Mouse (Mus musculus) kidney, adult 9 months (tissue): ENCODE results near the gene Cyp27a1.

Experiments used
- DNase-seq: peaks from one replicate; pipeline ENCODE4 v3.0.0; 2022

Gene Cyp27a1

GRCm38 (mm10) chr1:74719281-74719680, 5.9 kb downstream of the Cyp27a1 start:
- no peak for DNase-seq

- DNase-seq, result no peak
Observed at GRCm38 (mm10) chr1:74721657-74722056, 8.3 kb downstream of the Cyp27a1 start.

- peak; percentile 49 for DNase-seq
Observed at GRCm38 (mm10) chr1:74723748-74724147, 10.4 kb downstream of the Cyp27a1 start.

GRCm38 (mm10) chr1:74726114-74726513, 12.7 kb downstream of the Cyp27a1 start:
- no peak for DNase-seq

- no peak for DNase-seq
Observed at GRCm38 (mm10) chr1:74726674-74727073, 13.3 kb downstream of the Cyp27a1 start.

- no peak for DNase-seq
Observed at GRCm38 (mm10) chr1:74728446-74728845, 15.1 kb downstream of the Cyp27a1 start.

GRCm38 (mm10) chr1:74736977-74737376, 23.6 kb downstream of the Cyp27a1 start:
- no peak for DNase-seq

GRCm38 (mm10) chr1:74737500-74737899, 24.1 kb downstream of the Cyp27a1 start:
- no peak for DNase-seq

- DNase-seq, result no peak
Observed at GRCm38 (mm10) chr1:74740846-74741245, 27.5 kb downstream of the Cyp27a1 start.

GRCm38 (mm10) chr1:74747335-74747734, 34.0 kb downstream of the Cyp27a1 start:
- DNase-seq, result no peak

GRCm38 (mm10) chr1:74748643-74749271, 35.4 kb downstream of the Cyp27a1 start, which contains the start of gene Prkag3:
Gene Prkag3 (minus strand): TSS chr1:74749221.
- peak; percentile 76 for DNase-seq

GRCm38 (mm10) chr1:74749301-74749700, 35.9 kb downstream of the Cyp27a1 start:
- peak; percentile 86 for DNase-seq

- peak; percentile 96 for DNase-seq
Observed at GRCm38 (mm10) chr1:74750683-74751082, 37.3 kb downstream of the Cyp27a1 start.

GRCm38 (mm10) chr1:74752150-74752549, 38.8 kb downstream of the Cyp27a1 start:
- no peak for DNase-seq

- DNase-seq, result no peak
Observed at GRCm38 (mm10) chr1:74752833-74753232, 39.5 kb downstream of the Cyp27a1 start.

- DNase-seq, result no peak
Observed at GRCm38 (mm10) chr1:74753266-74753974, 40.0 kb downstream of the Cyp27a1 start.

GRCm38 (mm10) chr1:74754175-74754785, 40.9 kb downstream of the Cyp27a1 start:
- DNase-seq, result peak; percentile 60

- DNase-seq, result peak; percentile 82
Observed at GRCm38 (mm10) chr1:74759773-74760172, 46.4 kb downstream of the Cyp27a1 start.

GRCm38 (mm10) chr1:74763081-74763480, 49.7 kb downstream of the Cyp27a1 start:
- peak; percentile 75 for DNase-seq

- no peak for DNase-seq
Observed at GRCm38 (mm10) chr1:74770727-74771466, 57.5 kb downstream of the Cyp27a1 start.

- DNase-seq, result no peak
Observed at GRCm38 (mm10) chr1:74771467-74771844, 58.1 kb downstream of the Cyp27a1 start.

GRCm38 (mm10) chr1:74771845-74771930, 58.3 kb downstream of the Cyp27a1 start, which contains the start of gene Wnt6:
Gene Wnt6 (plus strand): TSS chr1:74771892.
- no peak for DNase-seq

GRCm38 (mm10) chr1:74771931-74772620, 58.7 kb downstream of the Cyp27a1 start:
- no peak for DNase-seq
